Mouse (Mus musculus) MEL (cell line): ENCODE measurements around the gene Oasl2.

Experiments used
- EP300 ChIP-seq, 2 experiments: IDR thresholded peaks; 2 replicates each; pipeline ENCODE4 v1.6.1; 2011; ENCODE audit warnings: improper control_type of control experiment in 2 of 2, low read length in 2 of 2, low read depth in 1 of 2, mild to moderate bottlenecking in 1 of 2
- SMC3 ChIP-seq: IDR thresholded peaks from 2 replicates; pipeline ENCODE4 v1.6.1; 2011; ENCODE audit warnings: low read depth, low read length, improper control_type of control experiment
- TBP ChIP-seq: IDR thresholded peaks from 2 replicates; pipeline ENCODE4 v1.8.0; 2011; ENCODE audit warnings: low read depth, low read length, improper control_type of control experiment
- USF1 ChIP-seq: IDR thresholded peaks from 2 replicates; pipeline ENCODE4 v1.6.1; 2014; ENCODE audit warnings: low read depth, mild to moderate bottlenecking, inconsistent platforms, low read length, improper control_type of control experiment, moderate library complexity
- ZNF384 ChIP-seq: IDR thresholded peaks from 2 replicates; pipeline ENCODE4 v1.6.1; 2012; ENCODE audit warnings: low read depth, mild to moderate bottlenecking, inconsistent platforms, low read length, improper control_type of control experiment

GRCm38 (mm10) chr5:114942766-114943130, 46.0 kb downstream of the Oasl2 start:
- TF ChIP-seq SMC3 (no peak), TBP (no peak), ZNF384 (no peak), EP300 (IDR thresholded peaks at IDR 0.05; ENCODE audit: low read depth in 1 of 2, low read length in 2 of 2) (no peak), USF1 (peak; percentile 71)
